Mouse (Mus musculus) liver, postnatal 0 days (tissue): ENCODE results near the gene Chka. TPM values are rescaled to one million over a fixed set of nuclear protein-coding genes. Genes with fewer than 3 reads are reported as not detected.

Experiments
- ATAC-seq: fragments of 200-750 bp; cut with Nextera tagmentation; 2 replicates; pipeline ENCODE4 v1.8.0; 2017; ENCODE audit warnings: mild to moderate bottlenecking, moderate library complexity
- DNase-seq: peaks from one replicate; pipeline ENCODE4 v3.0.0-alpha.2; 2016
- H3K27ac ChIP-seq: fragments of 300-500 bp; sonication (generic); 2 replicates; pipeline ENCODE4 v1.5.1; 2014; ENCODE audit warnings: antibody characterized with exemption, moderate library complexity, mild to moderate bottlenecking, low read depth
- H3K27me3 ChIP-seq: fragments of 300-500 bp; sonication (generic); 2 replicates; pipeline ENCODE4 v1.6.1; 2014; ENCODE audit warnings: low read length, control low read depth, mixed read lengths; ENCODE audit not compliant: insufficient read depth
- H3K36me3 ChIP-seq: fragments of 300-500 bp; sonication (generic); replicated peaks from 2 replicates; pipeline ENCODE4 v1.6.1; 2014; ENCODE audit warnings: mild to moderate bottlenecking, control low read depth, low read length, moderate library complexity, mixed read lengths; ENCODE audit not compliant: insufficient read depth
- H3K4me1 ChIP-seq: fragments of 300-500 bp; sonication (generic); 2 replicates; pipeline ENCODE4 v1.6.1; 2014; ENCODE audit warnings: antibody characterized with exemption, mild to moderate bottlenecking, control low read depth; ENCODE audit not compliant: insufficient read depth
- H3K4me2 ChIP-seq: fragments of 300-500 bp; sonication (generic); 2 replicates; pipeline ENCODE4 v1.6.1; 2014; ENCODE audit warnings: low read depth, mild to moderate bottlenecking, low read length, moderate library complexity, mixed read lengths
- H3K4me3 ChIP-seq: fragments of 300-500 bp; sonication (generic); 2 replicates; pipeline ENCODE4 v1.5.1; 2014; ENCODE audit warnings: low read depth, low read length
- H3K9ac ChIP-seq: fragments of 300-500 bp; sonication (generic); replicated peaks from 2 replicates; pipeline ENCODE4 v1.6.1; 2014; ENCODE audit warnings: mild to moderate bottlenecking, moderate library complexity
- H3K9me3 ChIP-seq: fragments of 300-500 bp; sonication (generic); 2 replicates; pipeline ENCODE4 v1.6.1; 2016; ENCODE audit warnings: mild to moderate bottlenecking, control low read depth, low read length, mixed read lengths
- CTCF ChIP-seq: sonication (generic); IDR thresholded peaks from 2 replicates; pipeline ENCODE4 v1.5.1; 2016; ENCODE audit warnings: antibody characterized with exemption, low read depth
- EP300 ChIP-seq: IDR thresholded peaks from 2 replicates; pipeline ENCODE4 v1.6.1; 2016; ENCODE audit warnings: antibody characterized with exemption, low read depth, mild to moderate bottlenecking
- WGBS: fragments of 180-500 bp; shearing (Covaris S2); extraction: QIAGEN DNeasy Blood & Tissue Kit; methylation state at CpG from one replicate; pipeline ENCODE4 v1.1.7; 2014; ENCODE audit not compliant: insufficient replicate concordance; 5-methylcytosine and 5-hydroxymethylcytosine counted together
- polyA plus RNA-seq: library from polyadenylated mRNA; unstranded; fragments of >200 nt; fragmentation: Nextera tagmentation; extraction: Ambion mirVana; gene quantifications from 2 replicates; pipeline ENCODE4 v1.2.1, GENCODE M21; 2015

Gene Chka
- polyA plus RNA-seq, 1 experiment from 2014 or later: 24.8 TPM

DNA sequence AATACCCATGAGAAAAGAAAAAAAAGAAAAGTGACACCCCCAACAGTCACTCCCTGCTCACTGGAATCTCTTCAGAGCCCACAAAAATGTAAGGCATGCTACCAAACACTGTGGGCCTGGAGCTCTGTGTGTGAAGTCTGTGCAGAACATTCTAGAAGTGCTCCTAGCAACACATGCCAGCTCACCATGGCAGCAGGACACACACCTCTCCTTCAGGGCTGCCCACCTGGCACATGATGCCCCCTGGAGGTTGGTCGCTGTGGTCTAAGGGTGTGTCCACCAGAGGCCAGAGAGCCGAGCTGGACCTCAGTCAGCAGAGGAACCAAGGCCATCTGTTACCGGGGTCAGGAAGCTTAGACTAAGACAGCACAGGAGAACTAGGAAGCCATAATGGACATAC, 74.7 kb downstream of the Chka start:
- no peak overlapping the region for H3K27ac ChIP-seq
- DNase-seq: no peak

DNA sequence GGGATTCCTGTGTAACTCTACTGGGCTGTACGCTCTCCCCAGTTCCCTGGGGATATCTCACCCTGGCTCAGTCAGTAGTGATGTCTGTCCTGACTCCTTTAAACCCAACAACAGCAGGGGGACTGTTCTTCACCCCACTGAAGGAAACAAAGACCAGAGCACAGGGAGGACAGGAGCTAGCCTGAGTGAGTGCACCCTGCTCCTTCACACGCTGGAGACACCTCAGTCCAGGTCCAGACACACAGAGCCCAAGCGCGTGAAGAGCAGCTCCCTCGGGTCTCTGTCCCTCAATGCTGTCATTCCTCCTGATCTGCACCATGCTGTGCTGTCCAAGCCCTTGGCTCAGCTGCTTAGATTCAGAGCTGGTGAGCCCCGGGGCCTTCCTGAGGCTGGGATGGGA, 75.1 kb downstream of the Chka start:
- DNase-seq: no peak
- Histone ChIP-seq H3K4me3 (no peak overlapping the region), H3K4me2 (no peak overlapping the region), H3K9ac (no peak overlapping the region), H3K27ac (no peak overlapping the region), H3K36me3 (no peaks in the 10 kb centered on the region), H3K9me3 (no peaks in the 10 kb centered on the region), H3K4me1 (peaks cover 51% of the 10 kb centered on the region), H3K27me3 (no peaks in the 10 kb centered on the region)
- WGBS: 76% methylated on average over 6 of the region's 6 CpGs
- ATAC-seq: no peak
- TF ChIP-seq EP300: no peak
- no peak for TF ChIP-seq CTCF

More for the DNA sequence above, 74.7 kb downstream of the Chka start:
- TF ChIP-seq CTCF (peak; percentile 28; the same call in 1 of the 2 replicates), EP300 (no peak)
- H3K36me3 ChIP-seq: no peaks in the 10 kb centered on the region
- H3K4me1 ChIP-seq: peaks cover 49% of the 10 kb centered on the region
- whole genome bisulfite sequencing: 59% methylated on average over 3 of the region's 3 CpGs
- ATAC-seq: no peak
- no peak overlapping the region for H3K4me2 ChIP-seq
- no peak overlapping the region for H3K9ac ChIP-seq
- H3K4me3 ChIP-seq: no peak overlapping the region
- no peaks in the 10 kb centered on the region for H3K27me3 ChIP-seq
- no peaks in the 10 kb centered on the region for H3K9me3 ChIP-seq

DNA sequence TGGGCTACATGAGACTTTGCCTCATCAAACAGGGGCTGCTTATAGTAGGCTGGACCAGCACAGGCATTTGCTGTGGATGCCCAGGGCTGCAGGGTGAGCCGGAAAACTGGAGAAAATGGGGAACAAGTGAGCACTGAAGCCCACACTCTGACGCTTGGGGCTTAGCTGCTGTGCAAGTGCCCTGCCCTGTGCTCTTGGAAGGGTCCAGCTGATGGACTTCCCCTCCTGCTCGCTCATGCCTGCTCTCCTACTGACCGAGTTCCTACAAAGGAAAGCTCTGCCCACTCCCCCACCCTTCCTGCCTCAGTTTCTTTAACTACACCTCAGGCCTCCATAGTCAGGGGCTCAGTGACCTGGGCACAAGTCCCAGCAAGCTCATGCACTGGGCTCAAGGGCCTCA, 76.4 kb downstream of the Chka start:
- Histone ChIP-seq H3K9ac (no peak overlapping the region), H3K4me3 (no peak overlapping the region), H3K27me3 (no peaks in the 10 kb centered on the region), H3K4me1 (peaks cover 48% of the 10 kb centered on the region), H3K27ac (no peak overlapping the region), H3K36me3 (no peaks in the 10 kb centered on the region), H3K9me3 (no peaks in the 10 kb centered on the region), H3K4me2 (peak overlapping the region; percentile 33)
- no peak for TF ChIP-seq EP300
- TF ChIP-seq CTCF: no peak
- WGBS: 68% methylated on average over 4 of the region's 4 CpGs
- ATAC-seq (no peak), DNase-seq (no peak)

DNA sequence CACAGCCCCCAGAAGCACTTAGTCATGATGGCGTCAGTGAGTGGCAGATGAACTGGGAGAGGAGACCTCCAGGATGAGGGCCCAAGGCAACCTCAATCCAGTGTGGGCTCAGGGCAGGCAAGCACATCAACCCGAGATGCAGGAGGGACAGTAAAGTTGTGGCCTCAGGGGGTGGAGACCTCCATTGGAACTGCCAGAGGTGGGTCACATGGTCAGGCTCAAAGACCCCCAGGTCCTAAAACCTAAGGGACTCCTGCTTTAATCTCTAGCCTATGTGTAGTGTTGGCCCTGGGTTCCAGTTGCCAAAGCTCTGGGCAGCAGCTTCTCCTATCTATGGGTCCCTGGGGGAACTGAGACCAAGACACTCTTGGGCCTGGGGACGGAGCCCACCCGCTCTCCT, 77.2 kb downstream of the Chka start:
- ATAC-seq (no peak), DNase-seq (no peak)
- H3K9ac ChIP-seq: peak overlapping the region; percentile 47
- 58% methylated on average over 4 of the region's 4 CpGs for WGBS
- peak overlapping the region; percentile 67 for H3K27ac ChIP-seq
- no peaks in the 10 kb centered on the region for H3K9me3 ChIP-seq
- TF ChIP-seq CTCF: no peak
- TF ChIP-seq EP300: no peak
- H3K36me3 ChIP-seq: no peaks in the 10 kb centered on the region
- peak overlapping the region; percentile 30 for H3K4me3 ChIP-seq
- peaks cover 42% of the 10 kb centered on the region for H3K4me1 ChIP-seq
- no peaks in the 10 kb centered on the region for H3K27me3 ChIP-seq
- peak overlapping the region; percentile 51 for H3K4me2 ChIP-seq

DNA sequence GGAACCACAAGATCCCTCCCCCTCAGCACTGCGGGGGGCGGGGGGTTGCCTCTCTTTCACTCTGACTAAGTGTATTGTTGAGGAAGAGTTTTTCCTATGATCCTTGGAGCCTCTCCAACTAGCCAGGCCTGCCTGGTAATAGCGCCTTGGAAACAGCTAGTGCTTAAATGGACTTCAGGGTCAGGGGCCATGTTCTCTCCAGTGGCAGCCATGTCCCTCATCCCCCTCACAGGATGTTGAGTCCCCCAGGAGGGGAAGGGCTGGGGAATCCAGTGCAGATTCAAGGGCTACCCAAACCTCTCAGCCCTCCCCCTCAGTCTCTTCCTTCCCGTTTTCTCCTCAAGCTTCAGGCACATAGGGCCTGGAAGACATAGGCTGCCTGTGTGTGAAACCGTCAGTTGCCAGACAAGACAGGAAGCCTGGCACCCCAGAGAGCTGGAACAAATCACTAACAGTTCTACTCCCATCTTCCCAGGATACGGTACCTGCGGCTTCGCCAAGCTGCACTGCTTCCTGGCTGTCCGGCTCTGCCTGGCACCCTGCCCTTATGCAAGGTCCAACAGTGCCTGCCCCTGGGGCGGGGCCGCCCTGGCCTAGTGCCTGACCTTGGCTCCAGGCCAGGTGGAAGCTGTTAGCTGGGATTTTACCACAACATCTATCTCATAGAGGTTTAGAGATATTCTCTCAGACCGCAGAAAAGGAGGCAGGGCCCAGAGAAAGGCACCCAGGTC, 77.8 kb downstream of the Chka start, which contains the start of gene Aldh3b1:
TSS of gene Aldh3b1 (minus strand) at position 598 of the 731 bp plus-strand sequence.
- H3K9me3 ChIP-seq: no peaks in the 10 kb centered on the region
- 14% methylated on average over 12 of the region's 12 CpGs for WGBS
- peak within 1 kb of the TSS; percentile 47 for H3K9ac ChIP-seq
- H3K36me3 ChIP-seq: no peaks in the 10 kb centered on the region
- peak within 1 kb of the TSS; percentile 30 for H3K4me3 ChIP-seq
- ATAC-seq (peak; percentile 83), DNase-seq (peak; percentile 90)
- TF ChIP-seq CTCF (no peak), EP300 (peak; percentile 12; the same call in 1 of the 2 replicates)
- peak within 1 kb of the TSS; percentile 51 for H3K4me2 ChIP-seq
- peaks cover 36% of the 10 kb centered on the region for H3K4me1 ChIP-seq
- H3K27me3 ChIP-seq: no peaks in the 10 kb centered on the region
- peak within 1 kb of the TSS; percentile 67 for H3K27ac ChIP-seq

DNA sequence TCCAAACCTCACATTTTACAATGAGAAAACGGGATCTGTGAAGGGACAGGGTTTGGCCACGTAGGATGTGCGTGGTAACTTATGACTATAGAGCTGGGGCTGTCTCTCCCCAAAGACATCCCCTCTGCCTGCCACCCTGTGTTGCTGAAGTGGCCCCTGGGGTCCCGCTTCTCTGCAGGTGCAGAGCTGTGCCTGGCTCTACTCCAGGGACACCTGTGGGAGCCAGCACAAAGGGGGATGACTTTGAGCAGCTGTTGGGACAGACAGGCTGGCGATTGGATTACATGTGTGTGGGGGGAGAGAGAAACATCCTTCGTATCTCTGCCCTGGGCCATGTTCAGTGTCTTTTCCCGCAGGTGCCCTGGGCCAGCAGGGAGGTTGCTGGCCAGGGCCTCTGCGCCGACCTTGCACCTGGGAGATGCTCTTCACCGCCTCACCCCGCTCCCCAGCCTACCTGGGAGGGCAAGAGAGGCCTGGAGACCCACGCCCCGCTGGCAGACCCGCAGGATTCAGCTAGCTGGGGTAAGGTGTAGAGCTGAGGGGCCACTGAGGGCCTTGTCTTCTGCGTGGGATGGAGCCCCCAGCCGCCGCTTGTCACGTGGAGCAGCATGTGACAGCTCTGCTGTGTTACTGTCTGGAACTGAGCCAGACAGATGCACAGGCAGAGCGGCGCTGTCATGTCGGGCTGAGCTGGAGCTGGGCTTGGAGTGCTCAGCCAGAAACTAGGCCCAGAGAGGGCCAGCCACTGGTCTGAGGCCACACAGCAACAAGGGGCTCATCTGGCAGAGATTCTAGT, 78.9 kb downstream of the Chka start:
- no peak for DNase-seq
- Histone ChIP-seq H3K27ac (peak overlapping the region; percentile 67), H3K4me2 (no peak overlapping the region), H3K4me3 (no peak overlapping the region), H3K9ac (peak overlapping the region; percentile 47; the same call in 1 of the 2 replicates), H3K27me3 (no peaks in the 10 kb centered on the region), H3K9me3 (no peaks in the 10 kb centered on the region), H3K4me1 (peaks cover 28% of the 10 kb centered on the region), H3K36me3 (no peaks in the 10 kb centered on the region)
- ATAC-seq: no peak
- no peak for TF ChIP-seq CTCF
- TF ChIP-seq EP300: no peak
- 77% methylated on average over 21 of the region's 21 CpGs for WGBS
